Mouse (Mus musculus) erythroblast, adult 5-6 weeks (primary cell): Measurements from ENCODE around the gene Nyap2. TPM values are rescaled to one million over a fixed set of nuclear protein-coding genes. Genes with fewer than 3 reads are reported as not detected.

Experiments
- ATAC-seq: replicated peaks from 2 replicates; pipeline ENCODE4 v1.8.0; 2016; ENCODE audit warnings: moderate number of reproducible peaks, mild to moderate bottlenecking, moderate TSS enrichment, inconsistent platforms; ENCODE audit not compliant: poor library complexity, low FRiP score, severe bottlenecking
- total RNA-seq, 2 experiments: library from RNA; stranded (forward) in 1 of 2; stranded (reverse) in 1 of 2; fragments of 150-400 nt in 1 of 2; fragments of 200-764, 138-1000 nt in 1 of 2; gene quantifications; 2 replicates each; pipeline versions ENCODE4 v1.2.3 to v1.2.4; 2015 to 2017; ENCODE audit warnings: low replicate concordance in 2 of 2

Gene Nyap2
- total RNA-seq, 2 experiments from 2014 or later, result not detected

DNA sequence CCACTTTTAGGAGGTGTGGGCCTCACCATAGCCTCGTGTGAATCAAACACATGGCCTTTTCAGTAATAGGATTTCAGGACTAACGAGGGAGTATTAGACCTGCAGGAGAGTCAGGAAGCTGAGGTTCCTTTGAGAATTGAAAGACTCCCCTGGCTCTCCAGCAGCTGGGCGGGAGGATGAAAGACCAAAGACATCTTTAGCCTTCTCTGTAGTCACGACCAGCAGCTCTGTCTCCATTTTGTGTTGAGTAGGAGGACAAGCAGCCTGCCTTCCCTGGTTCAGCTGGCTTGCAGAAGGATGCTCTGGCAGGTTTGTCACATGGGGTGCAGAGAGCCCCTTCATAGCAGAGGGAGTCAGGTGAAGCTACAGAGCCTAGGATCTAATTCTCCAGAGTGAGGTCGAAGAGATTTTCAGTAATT is 240.3 kb downstream of the Nyap2 start:
- ATAC-seq, result no peak

DNA sequence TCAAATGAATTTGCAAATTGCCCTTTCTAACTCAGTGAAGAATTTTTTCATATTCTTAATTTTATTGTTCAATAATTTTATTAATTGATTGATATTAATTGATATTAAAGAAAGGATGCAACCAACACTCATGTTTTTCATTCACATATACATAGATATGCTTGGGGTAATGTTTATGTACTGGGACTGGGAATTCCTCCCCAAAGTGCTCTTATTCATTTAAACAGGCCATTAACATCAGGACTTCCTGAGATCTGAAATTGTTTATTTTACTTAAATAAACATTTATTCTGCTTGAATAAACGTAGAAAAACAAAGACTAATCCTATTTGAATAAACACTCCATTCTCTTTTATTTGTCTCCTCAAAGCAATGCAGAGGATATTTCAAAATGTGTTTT is 311.0 kb downstream of the Nyap2 start:
- ATAC-seq, result no peak
